In genomic region chr9:14608521-14608920, GRCm38 (mm10) we compare ENCODE assay signal across 11 mouse cellular contexts. TPM values are rescaled to one million over a fixed set of nuclear protein-coding genes. Genes with fewer than 3 reads are reported as not detected.
DNase-seq lines count a peak whose midpoint lies in the region; ATAC-seq and TF ChIP-seq lines count a peak whose summit lies in the region.
"Had no signal": no experiment of that assay in that cellular context is flagged by ENCODE, and none has a peak within 500 bp of the region (broad histone marks: within the 10 kb centered on the region; RNA-seq: fewer than 3 reads in every experiment).

No protein-coding gene starts in this region.

- no peaks in the 10 kb centered on the region for H3K9me3 ChIP-seq in heart, postnatal 0 days (replicated peaks; ENCODE audit: control insufficient read depth, low read length)
- H3K9me3 ChIP-seq in limb, embryonic 15.5 days: no peaks in the 10 kb centered on the region
- H3K9me3 ChIP-seq: forebrain, embryonic 15.5 days had no signal

- WGBS in heart, postnatal 0 days: 59% methylated on average over 5 of the region's 5 CpGs
- WGBS in limb, embryonic 15.5 days: 39% methylated on average over 5 of the region's 5 CpGs

- no peaks in the 10 kb centered on the region for H3K36me3 ChIP-seq in heart, postnatal 0 days (replicated peaks; ENCODE audit: control insufficient read depth, insufficient read depth, low read length)
- H3K36me3 ChIP-seq in limb, embryonic 15.5 days: peaks cover 4% of the 10 kb centered on the region; the same call in 1 of the 2 replicates
- H3K36me3 ChIP-seq: forebrain, embryonic 15.5 days had no signal

- peak; percentile 74 for ATAC-seq in heart, postnatal 0 days (ENCODE audit: insufficient read depth, low read depth)
- no peak for ATAC-seq in limb, embryonic 15.5 days (ENCODE audit: insufficient number of reproducible peaks, low FRiP score, low TSS enrichment, low read depth)
- no peak for ATAC-seq in CD4-positive, CD25-positive, alpha-beta regulatory T cell, adult 4 months
- ATAC-seq: forebrain, embryonic 15.5 days had no signal

- TF ChIP-seq EP300 in heart, postnatal 0 days (IDR thresholded peaks at IDR 0.05; ENCODE audit: low read depth): 0 out of 2 replicates have a peak, but pooled peaks have one; percentile 55

- intact Hi-C loops in gastrocnemius, adult 2 months (cut with DNase I): no loop called here
- intact Hi-C loops in gastrocnemius, postnatal 36 days (cut with DNase I): no loop called here

- no peak for TF ChIP-seq CTCF in gastrocnemius, adult 2 months (IDR thresholded peaks at IDR 0.05)
- no peak for TF ChIP-seq CTCF in heart, postnatal 0 days (IDR thresholded peaks at IDR 0.05; ENCODE audit: low read depth)

- H3K9ac ChIP-seq in heart, postnatal 0 days (replicated peaks; ENCODE audit: low read depth, low read length): no peak overlapping the region
- H3K9ac ChIP-seq in limb, embryonic 15.5 days: no peak overlapping the region
- H3K9ac ChIP-seq: forebrain, embryonic 15.5 days had no signal

- no peaks in the 10 kb centered on the region for H3K27me3 ChIP-seq in heart, postnatal 0 days (ENCODE audit: control insufficient read depth, insufficient read depth, low read length)
- no peaks in the 10 kb centered on the region for H3K27me3 ChIP-seq in limb, embryonic 15.5 days
- H3K27me3 ChIP-seq: CH12.LX; forebrain, embryonic 15.5 days had no signal

- H3K4me1 ChIP-seq in heart, postnatal 0 days (ENCODE audit: control insufficient read depth, insufficient read depth): peaks cover 69% of the 10 kb centered on the region
- H3K4me1 ChIP-seq in limb, embryonic 15.5 days: peaks cover 62% of the 10 kb centered on the region

- H3K27ac ChIP-seq in gastrocnemius, adult 2 months: peak overlapping the region; percentile 53
- peak overlapping the region; percentile 43 for H3K27ac ChIP-seq in heart, postnatal 0 days (ENCODE audit: low read depth)
- peak overlapping the region; percentile 17; the same call in 1 of the 2 replicates for H3K27ac ChIP-seq in limb, embryonic 15.5 days

- DNase-seq in gastrocnemius, adult 2 months: peak; percentile 59
- no peak for DNase-seq in gastrocnemius, postnatal 36 days
- peak; percentile 44 for DNase-seq in adrenal gland, postnatal 25 days
- DNase-seq in heart, postnatal 0 days (ENCODE audit: low spot score): peak; percentile 77
- no peak for DNase-seq in right cerebral cortex, postnatal 25 days
- DNase-seq in frontal cortex, postnatal 10 days (ENCODE audit: low spot score in 2 of 2): no peak

- H3K4me3 ChIP-seq in gastrocnemius, adult 2 months: peak overlapping the region; percentile 23; the same call in 1 of the 2 replicates
- H3K4me3 ChIP-seq in heart, postnatal 0 days (ENCODE audit: low read depth, low read length): no peak overlapping the region
- no peak overlapping the region for H3K4me3 ChIP-seq in limb, embryonic 15.5 days
- H3K4me3 ChIP-seq: forebrain, embryonic 15.5 days had no signal

- no peak overlapping the region for H3K4me2 ChIP-seq in heart, postnatal 0 days (ENCODE audit: low read depth, low read length)
- no peak overlapping the region for H3K4me2 ChIP-seq in limb, embryonic 15.5 days
- H3K4me2 ChIP-seq: forebrain, embryonic 15.5 days had no signal

RNA-seq across cellular contexts. Expression of gene Amotl1, which starts 36.3 kb away (rescaled TPM):
- total RNA-seq in gastrocnemius, adult 2 months (2021): 100 to 1,000 TPM; 397 to 399 TPM
- total RNA-seq in gastrocnemius, postnatal 36 days (2021): 100 to 1,000 TPM; 276 to 313 TPM
- 28.5 and 36.1 TPM in 2 replicates for total RNA-seq in adrenal gland, postnatal 25 days (2021)
- total RNA-seq in heart, postnatal 0 days (2014; rRNA removed; ENCODE audit: low replicate concordance): 70.2 and 89.1 TPM in 2 replicates
- polyA plus RNA-seq in heart, postnatal 0 days (2015; fragmentation: Nextera tagmentation; extraction: Ambion mirVana): 10.4 and 11.7 TPM in 2 replicates
- 35.3 and 36.1 TPM in 2 replicates for polyA plus RNA-seq in limb, embryonic 15.5 days (2015; fragmentation: Nextera tagmentation; extraction: Ambion mirVana)
- under 1 TPM in 1 of 2 experiments, not detected in 1; 0.06 TPM for polyA plus RNA-seq in CD4-positive, CD25-positive, alpha-beta regulatory T cell, adult 4 months (2017; shearing (Covaris generic))
- total RNA-seq: megakaryocyte, adult 5-6 weeks had no signal

Comparison
In these comparisons a context has a peak if more than half of its experiments do, and no peak if none do; other contexts are left out.
1. DNase-seq: peak in gastrocnemius, adult 2 months (single experiment), adrenal gland, postnatal 25 days (single experiment) and heart, postnatal 0 days (single experiment); none in gastrocnemius, postnatal 36 days (0 of 2), right cerebral cortex, postnatal 25 days (single experiment) and frontal cortex, postnatal 10 days (0 of 2).
2. Peak in every context shown above with its lines, with median percentiles within 50 percentile points of each other: H3K27ac ChIP-seq.